Mouse (Mus musculus) stomach, postnatal 0 days (tissue): ENCODE results near the gene Fgfr2.

Experiments used
- CTCF ChIP-seq: IDR thresholded peaks from 2 replicates; pipeline ENCODE4 v1.5.1; 2016; ENCODE audit warnings: antibody characterized with exemption, low read depth, mild to moderate bottlenecking, moderate library complexity
- EP300 ChIP-seq: optimal IDR thresholded peaks from 2 replicates; pipeline ENCODE3; 2016; ENCODE audit warnings: antibody characterized with exemption

DNA sequence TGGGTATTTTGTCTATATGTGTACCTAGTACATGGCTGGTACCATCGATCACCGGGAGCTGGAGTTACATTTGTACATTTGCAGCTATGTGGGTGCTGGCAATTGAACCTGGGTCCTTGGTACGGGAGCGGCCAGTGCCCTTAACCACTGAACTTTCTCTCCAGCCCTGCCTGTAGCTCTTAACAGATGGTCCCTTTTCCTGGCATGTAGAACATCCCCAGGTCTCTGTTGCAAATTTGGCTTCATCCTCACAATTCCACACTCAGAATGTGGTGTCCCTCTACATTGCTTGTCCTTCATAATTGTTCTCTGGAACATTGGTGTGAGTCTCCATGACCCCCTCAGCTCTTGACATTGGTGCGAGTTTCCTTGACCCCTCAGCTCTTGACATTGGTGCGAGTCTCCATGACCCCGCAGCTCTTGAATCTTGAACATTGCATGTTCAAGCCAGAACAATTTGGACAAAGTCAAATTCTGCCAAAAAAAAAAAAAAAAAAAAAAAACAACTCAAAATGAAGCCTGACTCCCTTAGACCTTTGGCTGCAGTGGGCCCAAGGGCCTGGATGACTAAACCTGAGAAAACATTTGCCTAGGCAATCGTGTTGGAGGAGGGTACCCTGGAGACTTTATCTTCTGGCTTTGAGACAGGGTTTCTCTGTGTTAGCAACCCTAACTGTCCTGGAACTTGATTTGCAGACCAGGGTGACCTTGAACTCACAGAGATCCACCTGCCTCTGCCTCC lies 816.3 kb downstream of the Fgfr2 start:
- TF ChIP-seq CTCF (no peak), EP300 (no peak)
